Mouse (Mus musculus): Measurements from ENCODE around the gene Wrap73. TPM values are rescaled to one million over a fixed set of nuclear protein-coding genes. Genes with fewer than 3 reads are reported as not detected.

Wrap73 gene
- polyA plus RNA-seq, 1 experiment: 20.8 TPM

- H3K27me3 ChIP-seq (ENCODE audit: control insufficient read depth, insufficient read depth, low read length): no peaks in the 10 kb centered on the region
- H3K4me1 ChIP-seq (ENCODE audit: control insufficient read depth, insufficient read depth, low read length): no peaks in the 10 kb centered on the region
- TF ChIP-seq CTCF (IDR thresholded peaks at IDR 0.05; ENCODE audit: control insufficient read depth, insufficient read depth, insufficient replicate concordance, low read depth, low read length) (no peak), POLR2A (IDR thresholded peaks at IDR 0.05; ENCODE audit: control insufficient read depth, low read depth, low read length) (no peak)
- H3K27ac ChIP-seq (ENCODE audit: control insufficient read depth, insufficient read depth, low read depth, low read length): no peak overlapping the region
- no peak overlapping the region for H3K4me3 ChIP-seq (ENCODE audit: control insufficient read depth, low read depth, low read length)
- no peaks in the 10 kb centered on the region for H3K36me3 ChIP-seq (ENCODE audit: control insufficient read depth, insufficient read depth, low read length)
These were observed 63.2 kb downstream of the Wrap73 start for GRCm38 (mm10) chr4:154205392-154205791.

GRCm38 (mm10) chr4:154207261-154207660 is 65.1 kb downstream of the Wrap73 start:
- no peaks in the 10 kb centered on the region for H3K36me3 ChIP-seq (ENCODE audit: control insufficient read depth, insufficient read depth, low read length)
- no peak overlapping the region for H3K4me3 ChIP-seq (ENCODE audit: control insufficient read depth, low read depth, low read length)
- H3K4me1 ChIP-seq (ENCODE audit: control insufficient read depth, insufficient read depth, low read length): no peaks in the 10 kb centered on the region
- TF ChIP-seq CTCF (IDR thresholded peaks at IDR 0.05; ENCODE audit: control insufficient read depth, insufficient read depth, insufficient replicate concordance, low read depth, low read length) (peak; percentile 88; the same call in 1 of the 2 replicates), POLR2A (IDR thresholded peaks at IDR 0.05; ENCODE audit: control insufficient read depth, low read depth, low read length) (no peak)
- H3K27ac ChIP-seq (ENCODE audit: control insufficient read depth, insufficient read depth, low read depth, low read length): no peak overlapping the region
- H3K27me3 ChIP-seq (ENCODE audit: control insufficient read depth, insufficient read depth, low read length): no peaks in the 10 kb centered on the region

GRCm38 (mm10) chr4:154209054-154209453 is 66.9 kb downstream of the Wrap73 start:
- Histone ChIP-seq H3K27me3 (ENCODE audit: control insufficient read depth, insufficient read depth, low read length) (no peaks in the 10 kb centered on the region), H3K27ac (ENCODE audit: control insufficient read depth, insufficient read depth, low read depth, low read length) (no peak overlapping the region), H3K4me1 (ENCODE audit: control insufficient read depth, insufficient read depth, low read length) (no peaks in the 10 kb centered on the region; the same call in 1 of the 2 replicates), H3K36me3 (ENCODE audit: control insufficient read depth, insufficient read depth, low read length) (no peaks in the 10 kb centered on the region), H3K4me3 (ENCODE audit: control insufficient read depth, low read depth, low read length) (no peak overlapping the region)
- no peak for TF ChIP-seq CTCF (IDR thresholded peaks at IDR 0.05; ENCODE audit: control insufficient read depth, insufficient read depth, insufficient replicate concordance, low read depth, low read length)
- no peak for TF ChIP-seq POLR2A (IDR thresholded peaks at IDR 0.05; ENCODE audit: control insufficient read depth, low read depth, low read length)

GRCm38 (mm10) chr4:154209825-154210224 is 67.7 kb downstream of the Wrap73 start:
- Histone ChIP-seq H3K36me3 (ENCODE audit: control insufficient read depth, insufficient read depth, low read length) (no peaks in the 10 kb centered on the region), H3K4me1 (ENCODE audit: control insufficient read depth, insufficient read depth, low read length) (peaks cover 3% of the 10 kb centered on the region), H3K27me3 (ENCODE audit: control insufficient read depth, insufficient read depth, low read length) (no peaks in the 10 kb centered on the region), H3K27ac (ENCODE audit: control insufficient read depth, insufficient read depth, low read depth, low read length) (no peak overlapping the region), H3K4me3 (ENCODE audit: control insufficient read depth, low read depth, low read length) (no peak overlapping the region)
- TF ChIP-seq POLR2A (IDR thresholded peaks at IDR 0.05; ENCODE audit: control insufficient read depth, low read depth, low read length) (no peak), CTCF (IDR thresholded peaks at IDR 0.05; ENCODE audit: control insufficient read depth, insufficient read depth, insufficient replicate concordance, low read depth, low read length) (no peak)

GRCm38 (mm10) chr4:154211459-154211858 is 69.3 kb downstream of the Wrap73 start:
- H3K4me3 ChIP-seq (ENCODE audit: control insufficient read depth, low read depth, low read length): no peak overlapping the region
- H3K36me3 ChIP-seq (ENCODE audit: control insufficient read depth, insufficient read depth, low read length): no peaks in the 10 kb centered on the region
- H3K27ac ChIP-seq (ENCODE audit: control insufficient read depth, insufficient read depth, low read depth, low read length): no peak overlapping the region
- H3K4me1 ChIP-seq (ENCODE audit: control insufficient read depth, insufficient read depth, low read length): peaks cover 8% of the 10 kb centered on the region
- TF ChIP-seq POLR2A (IDR thresholded peaks at IDR 0.05; ENCODE audit: control insufficient read depth, low read depth, low read length) (no peak), CTCF (IDR thresholded peaks at IDR 0.05; ENCODE audit: control insufficient read depth, insufficient read depth, insufficient replicate concordance, low read depth, low read length) (no peak)
- no peaks in the 10 kb centered on the region for H3K27me3 ChIP-seq (ENCODE audit: control insufficient read depth, insufficient read depth, low read length)

GRCm38 (mm10) chr4:154213586-154213985 is 71.4 kb downstream of the Wrap73 start:
- Histone ChIP-seq H3K4me1 (ENCODE audit: control insufficient read depth, insufficient read depth, low read length) (peaks cover 8% of the 10 kb centered on the region), H3K27ac (ENCODE audit: control insufficient read depth, insufficient read depth, low read depth, low read length) (no peak overlapping the region), H3K4me3 (ENCODE audit: control insufficient read depth, low read depth, low read length) (no peak overlapping the region), H3K36me3 (ENCODE audit: control insufficient read depth, insufficient read depth, low read length) (no peaks in the 10 kb centered on the region), H3K27me3 (ENCODE audit: control insufficient read depth, insufficient read depth, low read length) (no peaks in the 10 kb centered on the region)
- TF ChIP-seq POLR2A (IDR thresholded peaks at IDR 0.05; ENCODE audit: control insufficient read depth, low read depth, low read length) (no peak), CTCF (IDR thresholded peaks at IDR 0.05; ENCODE audit: control insufficient read depth, insufficient read depth, insufficient replicate concordance, low read depth, low read length) (no peak)

- Histone ChIP-seq H3K4me3 (ENCODE audit: control insufficient read depth, low read depth, low read length) (no peak overlapping the region), H3K27me3 (ENCODE audit: control insufficient read depth, insufficient read depth, low read length) (no peaks in the 10 kb centered on the region), H3K4me1 (ENCODE audit: control insufficient read depth, insufficient read depth, low read length) (peaks cover 8% of the 10 kb centered on the region), H3K27ac (ENCODE audit: control insufficient read depth, insufficient read depth, low read depth, low read length) (no peak overlapping the region), H3K36me3 (ENCODE audit: control insufficient read depth, insufficient read depth, low read length) (no peaks in the 10 kb centered on the region)
- no peak for TF ChIP-seq CTCF (IDR thresholded peaks at IDR 0.05; ENCODE audit: control insufficient read depth, insufficient read depth, insufficient replicate concordance, low read depth, low read length)
- no peak for TF ChIP-seq POLR2A (IDR thresholded peaks at IDR 0.05; ENCODE audit: control insufficient read depth, low read depth, low read length)
These were observed 71.9 kb downstream of the Wrap73 start for GRCm38 (mm10) chr4:154214075-154214474.

Other genes with a start within 250 kb of the Wrap73 start
- 76.8 and 87.1 TPM in 2 replicates for gene A430005L14Rik, start 185.1 kb upstream of the Wrap73 start, polyA plus RNA-seq (2012; rRNA removed)
- gene Dffb, start 167.2 kb upstream of the Wrap73 start, polyA plus RNA-seq (2012; rRNA removed): 4.6 and 4.7 TPM in 2 replicates
- gene Cep104, start 167.2 kb upstream of the Wrap73 start, polyA plus RNA-seq (2012; rRNA removed): 43.4 and 46.6 TPM in 2 replicates
- gene Lrrc47, start 130.6 kb upstream of the Wrap73 start, polyA plus RNA-seq (2012; rRNA removed): 55.1 and 58.8 TPM in 2 replicates
- 39.8 and 41.1 TPM in 2 replicates for gene Smim1, start 116.1 kb upstream of the Wrap73 start, polyA plus RNA-seq (2012; rRNA removed)
- 51.5 and 55.2 TPM in 2 replicates for gene Ccdc27, start 99.7 kb upstream of the Wrap73 start, polyA plus RNA-seq (2012; rRNA removed)
- gene Trp73, start 2.2 kb upstream of the Wrap73 start, polyA plus RNA-seq (2012; rRNA removed): 0.17 and 0.48 TPM in 2 replicates
- gene Tprgl, start 18.3 kb downstream of the Wrap73 start, polyA plus RNA-seq (2012; rRNA removed): 212 and 246 TPM in 2 replicates
- gene Megf6, start 28.4 kb downstream of the Wrap73 start, polyA plus RNA-seq (2012; rRNA removed): 1.0 and 1.4 TPM in 2 replicates
- gene Arhgef16, start 159.3 kb downstream of the Wrap73 start, polyA plus RNA-seq (2012; rRNA removed): 0.56 and 1.2 TPM in 2 replicates
- 0.34 and 0.57 TPM in 2 replicates for gene B230104I21Rik, start 193.8 kb downstream of the Wrap73 start, polyA plus RNA-seq (2012; rRNA removed)

All from testis, adult 2 months (tissue).